Mouse (Mus musculus): ENCODE measurements around the gene Sirt7. TPM values are rescaled to one million over a fixed set of nuclear protein-coding genes. Genes with fewer than 3 reads are reported as not detected.

The Sirt7 gene
- total and polyA plus RNA-seq, 3 experiments = 72.3 to 78.2 TPM; not detected in 1

DNA sequence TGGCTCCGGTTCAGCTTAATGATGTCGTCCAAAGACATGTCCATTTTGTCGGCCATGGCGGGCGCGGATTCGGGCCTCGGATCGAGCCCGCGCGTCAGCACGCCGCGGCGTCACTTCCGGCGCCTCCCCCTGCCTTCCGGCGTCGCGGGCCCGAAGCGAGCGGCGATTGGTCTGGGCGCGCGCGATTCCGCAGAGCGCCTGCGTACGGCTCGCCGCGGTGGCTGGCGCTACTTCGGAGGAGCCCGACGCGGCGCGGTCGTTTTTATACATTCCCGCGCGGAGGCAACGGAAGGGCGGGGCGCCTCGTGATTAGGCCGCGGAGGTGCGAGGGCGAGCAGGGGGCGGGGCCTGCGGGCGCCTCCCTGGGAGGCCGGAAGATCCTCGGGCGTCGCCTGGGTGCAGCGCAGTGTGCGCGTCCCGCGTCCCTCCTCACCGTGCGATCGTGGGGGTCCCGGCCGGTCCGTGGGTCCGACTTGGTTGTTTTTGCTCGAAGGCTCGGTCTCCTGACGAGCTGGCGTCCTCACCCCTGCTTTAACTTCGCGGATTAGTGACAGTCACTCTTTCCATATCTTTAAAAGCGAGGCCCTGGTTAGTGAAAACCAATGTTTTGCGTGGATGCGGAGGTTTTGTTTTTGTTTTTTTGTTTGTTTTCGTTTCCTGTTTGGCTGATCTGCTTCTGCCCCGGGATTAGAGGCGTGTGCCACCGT, 26.6 kb downstream of the Sirt7 start, which contains the start of the genes Alyref and Anapc11 (continued):
- TF ChIP-seq HCFC1 (IDR thresholded peaks at IDR 0.05; ENCODE audit: low read depth, low read length) = peak; percentile 89
- peak; percentile 19; the same call in 1 of the 2 replicates for TF ChIP-seq RCOR1 (IDR thresholded peaks at IDR 0.05; ENCODE audit: low read depth, low read length)
- no peak for TF ChIP-seq USF2 (IDR thresholded peaks at IDR 0.05; ENCODE audit: borderline replicate concordance in 1 of 2, insufficient read depth in 1 of 2, low read depth in 1 of 2, low read length in 2 of 2)
- TF ChIP-seq MAZ (IDR thresholded peaks at IDR 0.05; ENCODE audit: low read depth, low read length) = peak; percentile 89; the same call in 1 of the 2 replicates

DNA sequence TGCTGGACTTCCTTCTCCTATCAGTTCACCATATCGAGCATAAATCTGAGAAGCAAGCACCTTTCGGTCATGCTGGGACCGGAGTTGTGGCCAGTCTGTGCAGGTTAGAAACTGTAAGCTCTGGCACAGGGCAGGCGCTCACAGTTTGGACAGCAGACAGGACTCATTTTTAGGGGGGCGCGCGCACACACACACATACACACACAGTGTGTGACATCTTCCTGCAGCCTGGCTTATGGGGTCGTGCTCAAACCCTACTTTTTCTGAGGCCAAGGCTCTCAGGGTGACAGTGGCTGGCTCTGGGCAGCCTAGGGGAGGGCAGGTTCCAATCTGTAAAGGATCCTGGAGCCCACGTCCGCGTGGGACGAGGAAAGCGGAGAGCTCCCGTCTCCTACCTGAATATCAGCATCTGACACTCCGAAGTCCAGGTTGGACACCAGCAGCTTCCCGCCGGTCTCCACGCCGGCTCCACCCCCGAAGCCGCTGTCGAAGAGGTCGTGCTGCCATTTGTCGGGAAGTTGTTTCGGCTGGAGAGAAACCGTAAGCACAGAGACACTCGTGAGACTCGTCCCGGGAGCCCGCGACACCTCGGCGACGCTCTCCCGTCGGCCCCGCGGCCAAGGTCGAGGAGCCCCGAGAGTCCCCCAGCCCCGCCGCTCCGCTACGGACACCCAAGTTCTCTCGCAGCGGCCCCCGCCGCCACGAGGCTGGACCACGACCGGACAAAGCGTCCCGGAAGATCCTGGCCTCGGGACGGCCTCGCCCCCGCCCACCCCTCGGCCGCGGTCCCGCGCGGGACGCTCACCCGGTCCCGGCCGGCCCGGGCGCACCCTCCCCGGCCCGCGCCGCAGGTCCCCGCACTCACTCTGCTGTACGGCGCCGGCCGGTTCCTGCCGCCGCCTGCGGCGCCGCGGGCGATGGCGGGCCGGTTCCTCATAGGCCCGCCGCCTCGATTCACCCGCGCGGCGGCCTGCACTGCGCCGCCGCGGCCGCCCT, 27.5 kb downstream of the Sirt7 start:
- H3K79me2 ChIP-seq (ENCODE audit: control insufficient read depth, insufficient read depth, low read length, poor library complexity) = peaks cover 65% of the 10 kb centered on the region
- H3K9me3 ChIP-seq (replicated peaks; ENCODE audit: insufficient read depth, low read length) = no peaks in the 10 kb centered on the region
- peak overlapping the region; percentile 99 for H3K9ac ChIP-seq (ENCODE audit: control insufficient read depth, low read depth, low read length, poor library complexity, severe bottlenecking)
- peaks cover 5 to 41% of the 10 kb centered on the region in 2 experiments for H3K4me1 ChIP-seq (ENCODE audit: control insufficient read depth in 1 of 2, insufficient read depth in 2 of 2, low read length in 2 of 2)
- TF ChIP-seq TBP (IDR thresholded peaks at IDR 0.05; ENCODE audit: low read depth, low read length) (0 out of 2 replicates have a peak, but pooled peaks have one; percentile 12), SIN3A (IDR thresholded peaks at IDR 0.05; ENCODE audit: low read length) (peak; percentile 21; the same call in 1 of the 2 replicates), UBTF (IDR thresholded peaks at IDR 0.05; ENCODE audit: borderline replicate concordance, insufficient read depth, low read depth, low read length) (no peak), CHD1 (IDR thresholded peaks at IDR 0.05; ENCODE audit: low read depth, low read length) (0 out of 2 replicates have a peak, but pooled peaks have one; percentile 70), MEF2A (IDR thresholded peaks at IDR 0.05; ENCODE audit: extremely low read depth, insufficient replicate concordance, low read depth, low read length, poor library complexity, severe bottlenecking) (no peak), HCFC1 (IDR thresholded peaks at IDR 0.05; ENCODE audit: low read depth, low read length) (0 out of 2 replicates have a peak, but pooled peaks have one; percentile 30), BHLHE40 (IDR thresholded peaks at IDR 0.05; ENCODE audit: borderline replicate concordance, low read depth, low read length) (no peak)
- DNase-seq (ENCODE audit: low read depth, low spot score) = peak; percentile 62
- peak overlapping the region; percentile 74 to 95 for H3K4me3 ChIP-seq (ENCODE audit: control insufficient read depth in 1 of 2, insufficient read depth in 1 of 2, low read depth in 2 of 2, low read length in 2 of 2)
- peak overlapping the region; percentile 70 for H3K27ac ChIP-seq (ENCODE audit: control insufficient read depth, low read depth, low read length)
- H3K27me3 ChIP-seq (ENCODE audit: control insufficient read depth in 1 of 2, insufficient read depth in 2 of 2, low read length in 2 of 2) = no peaks in the 10 kb centered on the region
- H3K36me3 ChIP-seq (ENCODE audit: control insufficient read depth in 1 of 2, insufficient read depth in 2 of 2, low read length in 2 of 2) = peaks cover 45 to 57% of the 10 kb centered on the region in 2 experiments

DNA sequence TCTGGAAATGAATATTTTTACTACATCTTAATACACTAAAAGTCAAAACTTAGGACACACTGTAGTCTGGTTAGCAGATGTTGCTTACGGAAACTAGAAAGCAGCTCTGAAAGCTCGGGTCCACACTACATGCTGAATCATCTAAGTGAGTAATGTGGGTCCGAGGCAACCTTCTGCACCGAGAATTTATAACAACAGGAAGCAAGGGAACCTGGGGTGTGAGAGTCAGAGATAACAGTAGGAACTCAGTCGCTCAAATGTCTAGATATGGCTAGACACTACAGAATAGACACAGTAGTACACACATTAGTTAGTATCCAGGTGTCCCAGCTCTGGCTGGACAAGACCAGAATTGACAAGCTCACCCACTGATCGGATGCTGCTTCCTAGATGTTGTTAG, 36.5 kb downstream of the Sirt7 start:
- H3K4me1 ChIP-seq (ENCODE audit: control insufficient read depth in 1 of 2, insufficient read depth in 2 of 2, low read length in 2 of 2) = peaks cover 13 to 24% of the 10 kb centered on the region in 2 experiments
- H3K4me3 ChIP-seq (ENCODE audit: control insufficient read depth in 1 of 2, insufficient read depth in 1 of 2, low read depth in 2 of 2, low read length in 2 of 2) = no peak overlapping the region
- H3K9me3 ChIP-seq (replicated peaks; ENCODE audit: insufficient read depth, low read length) = no peaks in the 10 kb centered on the region
- H3K27me3 ChIP-seq (ENCODE audit: control insufficient read depth in 1 of 2, insufficient read depth in 2 of 2, low read length in 2 of 2) = no peaks in the 10 kb centered on the region
- H3K9ac ChIP-seq (ENCODE audit: control insufficient read depth, low read depth, low read length, poor library complexity, severe bottlenecking) = no peak overlapping the region
- H3K36me3 ChIP-seq (ENCODE audit: control insufficient read depth in 1 of 2, insufficient read depth in 2 of 2, low read length in 2 of 2) = peaks cover 38 to 50% of the 10 kb centered on the region in 2 experiments
- DNase-seq (ENCODE audit: low read depth, low spot score) = peak; percentile 94
- H3K79me2 ChIP-seq (ENCODE audit: control insufficient read depth, insufficient read depth, low read length, poor library complexity) = peaks cover 14% of the 10 kb centered on the region
- peak overlapping the region; percentile 81 for H3K27ac ChIP-seq (ENCODE audit: control insufficient read depth, low read depth, low read length)
- TF ChIP-seq NELFE (IDR thresholded peaks at IDR 0.05; ENCODE audit: low read depth, low read length) (no peak), POLR2A (IDR thresholded peaks at IDR 0.05; ENCODE audit: control insufficient read depth in 1 of 2, insufficient read depth in 1 of 2, low read depth in 1 of 2, low read length in 2 of 2, poor library complexity in 1 of 2) (0 out of 4 replicates have a peak, but pooled peaks of 1 of the 2 experiments have one; percentile 20), RAD21 (IDR thresholded peaks at IDR 0.05; ENCODE audit: low read depth, low read length) (no peak), SMC3 (IDR thresholded peaks at IDR 0.05; ENCODE audit: low read depth, low read length) (no peak), KAT2A (conservative IDR thresholded peaks at IDR 0.05; ENCODE audit: low read depth, low read length) (no peak), ETS1 (IDR thresholded peaks at IDR 0.05; ENCODE audit: low read depth, low read length) (peak; percentile 89), GABPA (IDR thresholded peaks at IDR 0.05; ENCODE audit: low read depth, low read length) (peak; percentile 82; the same call in 1 of the 2 replicates), SIN3A (IDR thresholded peaks at IDR 0.05; ENCODE audit: low read length) (peak; percentile 85), MXI1 (IDR thresholded peaks at IDR 0.05; ENCODE audit: low read depth, low read length) (peak; percentile 38; the same call in 1 of the 2 replicates), USF2 (IDR thresholded peaks at IDR 0.05; ENCODE audit: borderline replicate concordance in 1 of 2, insufficient read depth in 1 of 2, low read depth in 1 of 2, low read length in 2 of 2) (no peak), POLR2AphosphoS5 (IDR thresholded peaks at IDR 0.05; ENCODE audit: borderline replicate concordance, low read depth, low read length) (no peak), GATA1 (IDR thresholded peaks at IDR 0.05; ENCODE audit: low read depth, low read length) (peak; percentile 93), ZKSCAN1 (IDR thresholded peaks at IDR 0.05; ENCODE audit: low read depth, low read length) (no peak), ZNF384 (IDR thresholded peaks at IDR 0.05; ENCODE audit: low read depth, low read length) (no peak; the same call in 1 of the 2 replicates), JUND (IDR thresholded peaks at IDR 0.05; ENCODE audit: low read depth, low read length) (peak; percentile 47; the same call in 1 of the 2 replicates)

Measured in MEL (cell line).